Mouse (Mus musculus) liver, embryonic 15.5 days (tissue): ENCODE results near the gene Lsm2. TPM values are rescaled to one million over a fixed set of nuclear protein-coding genes. Genes with fewer than 3 reads are reported as not detected.
"Not testable (repeated sequence)": the region's sequence is repeated elsewhere in the genome, so short reads cannot be mapped to it uniquely, and the experiment has no call there.

Experiments used
- ATAC-seq: fragments of 200-750 bp; cut with Nextera tagmentation; 2 replicates; pipeline ENCODE4 v1.8.0; 2017; ENCODE audit warnings: moderate number of reproducible peaks, mild to moderate bottlenecking, moderate library complexity; ENCODE audit not compliant: insufficient read depth
- H3K27ac ChIP-seq: fragments of 300-500 bp; sonication (generic); replicated peaks from 2 replicates; pipeline ENCODE4 v1.5.1; 2015; ENCODE audit warnings: mild to moderate bottlenecking, inconsistent platforms
- H3K27me3 ChIP-seq: fragments of 300-500 bp; sonication (generic); 2 replicates; pipeline ENCODE4 v1.6.1; 2015; ENCODE audit warnings: mild to moderate bottlenecking, inconsistent platforms
- H3K36me3 ChIP-seq: fragments of 300-500 bp; sonication (generic); replicated peaks from 2 replicates; pipeline ENCODE4 v1.6.1; 2015; ENCODE audit warnings: moderate library complexity, mild to moderate bottlenecking, inconsistent platforms
- H3K4me1 ChIP-seq: fragments of 300-500 bp; sonication (generic); replicated peaks from 2 replicates; pipeline ENCODE4 v1.6.1; 2015; ENCODE audit warnings: inconsistent platforms
- H3K4me2 ChIP-seq: fragments of 300-500 bp; sonication (generic); 2 replicates; pipeline ENCODE4 v1.6.1; 2015; ENCODE audit warnings: moderate library complexity, mild to moderate bottlenecking, inconsistent platforms
- H3K4me3 ChIP-seq: fragments of 300-500 bp; sonication (generic); replicated peaks from 2 replicates; pipeline ENCODE4 v1.5.1; 2015; ENCODE audit warnings: mild to moderate bottlenecking, inconsistent platforms
- H3K9ac ChIP-seq: fragments of 300-500 bp; sonication (generic); 2 replicates; pipeline ENCODE4 v1.6.1; 2015; ENCODE audit warnings: moderate library complexity, mild to moderate bottlenecking, inconsistent platforms
- H3K9me3 ChIP-seq: fragments of 300-500 bp; sonication (generic); replicated peaks from 2 replicates; pipeline ENCODE4 v1.6.1; 2016; ENCODE audit warnings: inconsistent platforms
- WGBS: fragments of 180-500 bp; shearing (Covaris S2); methylation state at CpG from one replicate; pipeline ENCODE4 v1.1.7; 2015; ENCODE audit warnings: mixed read lengths; ENCODE audit not compliant: insufficient replicate concordance; 5-methylcytosine and 5-hydroxymethylcytosine counted together
- polyA plus RNA-seq: library from polyadenylated mRNA; unstranded; fragments of >200 nt; fragmentation: Nextera tagmentation; extraction: Ambion mirVana; gene quantifications from 2 replicates; pipeline ENCODE4 v1.2.1, GENCODE M21; 2015

Gene Lsm2
- polyA plus RNA-seq, 1 experiment from 2014 or later: 120 TPM

DNA sequence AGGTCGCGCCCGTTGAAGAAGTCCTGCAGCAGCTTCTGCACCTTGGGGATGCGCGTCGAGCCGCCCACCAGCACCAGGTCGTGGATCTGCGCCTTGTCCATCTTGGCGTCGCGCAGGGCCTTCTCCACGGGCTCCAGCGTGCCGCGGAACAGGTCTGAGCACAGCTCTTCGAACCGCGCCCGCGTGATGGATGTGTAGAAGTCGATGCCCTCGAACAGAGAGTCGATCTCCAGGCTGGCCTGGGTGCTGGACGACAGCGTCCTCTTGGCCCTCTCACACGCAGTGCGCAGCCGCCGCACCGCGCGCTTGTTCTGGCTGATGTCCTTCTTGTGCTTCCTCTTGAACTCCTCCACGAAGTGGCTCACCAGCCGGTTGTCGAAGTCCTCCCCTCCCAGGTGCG is 10.8 kb upstream of the Lsm2 start:
- H3K4me1 ChIP-seq, H3K9me3 ChIP-seq, H3K36me3 ChIP-seq, H3K4me3 ChIP-seq, H3K9ac ChIP-seq, ATAC-seq, H3K4me2 ChIP-seq, H3K27ac ChIP-seq: not testable (repeated sequence)
- WGBS: 28% methylated on average over 24 of the region's 37 CpGs
- H3K27me3 ChIP-seq: peaks cover 71% of the 10 kb centered on the region

DNA sequence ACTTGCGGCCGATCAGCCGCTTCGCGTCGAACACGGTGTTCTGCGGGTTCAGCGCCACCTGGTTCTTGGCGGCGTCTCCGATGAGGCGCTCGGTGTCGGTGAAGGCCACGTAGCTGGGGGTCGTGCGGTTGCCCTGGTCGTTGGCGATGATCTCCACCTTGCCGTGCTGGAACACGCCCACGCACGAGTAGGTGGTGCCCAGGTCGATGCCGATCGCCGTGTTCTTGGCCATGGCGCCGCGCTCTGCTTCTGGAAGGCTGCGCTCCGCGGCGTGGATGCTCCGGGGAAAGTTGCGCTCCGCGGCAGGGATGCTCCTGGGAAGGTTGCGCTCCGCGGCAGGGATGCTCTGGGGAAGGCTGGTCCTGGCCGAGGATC is 10.0 kb upstream of the Lsm2 start:
- not testable (repeated sequence) for H3K4me1 ChIP-seq, H3K27ac ChIP-seq, H3K36me3 ChIP-seq, H3K9me3 ChIP-seq, H3K9ac ChIP-seq
- ATAC-seq: peak; percentile 37; the same call in 1 of the 2 replicates
- WGBS: 1% methylated on average over 24 of the region's 43 CpGs
- Histone ChIP-seq H3K4me2 (peak overlapping the region; percentile 68), H3K4me3 (peak overlapping the region; percentile 41), H3K27me3 (peaks cover 64% of the 10 kb centered on the region)

DNA sequence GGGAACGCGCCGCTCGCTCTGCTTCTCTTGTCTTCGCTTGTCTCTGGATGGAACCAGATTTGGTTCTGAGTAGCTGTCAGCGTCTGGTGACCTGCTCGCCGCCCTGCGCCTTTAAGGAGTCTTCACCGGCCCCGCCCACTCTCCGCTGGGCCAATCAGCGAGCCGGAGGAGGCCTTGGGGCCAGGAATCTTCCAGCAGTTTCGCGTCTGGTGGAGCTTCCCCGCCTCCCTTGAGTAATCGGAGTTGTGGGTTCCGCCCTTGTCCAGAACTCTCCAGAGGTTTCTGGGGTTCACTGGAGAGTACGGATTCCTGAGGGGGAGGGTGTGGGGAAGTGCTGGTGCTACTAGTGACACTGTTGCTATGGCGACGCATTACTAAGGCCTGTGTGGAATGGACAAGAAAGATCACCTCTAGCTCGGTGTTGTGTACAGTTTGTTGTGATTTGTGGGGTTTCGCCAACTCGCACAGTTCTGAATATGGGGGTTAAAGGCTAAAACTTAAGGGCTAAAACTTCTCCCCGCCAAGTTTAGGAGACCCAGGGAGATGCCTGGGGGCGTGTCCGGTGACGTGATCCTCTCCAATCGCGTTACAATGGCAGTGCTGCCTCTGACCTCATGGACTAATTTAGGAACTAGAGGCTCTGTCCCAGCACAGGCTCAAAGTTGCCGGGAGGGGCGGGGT is 9.5 kb upstream of the Lsm2 start, which contains the start of the genes Hspa1a and Hspa1l:
Gene Hspa1a, minus strand, starts transcription at position 88 of the 681 bp plus-strand sequence.
Gene Hspa1l, plus strand, starts transcription at position 635 of the 681 bp plus-strand sequence.
- not testable (repeated sequence) for H3K9me3 ChIP-seq, H3K36me3 ChIP-seq, H3K4me1 ChIP-seq, H3K9ac ChIP-seq, H3K27ac ChIP-seq
- peak; percentile 83 for ATAC-seq
- peak within 1 kb of the TSS; percentile 68 for H3K4me2 ChIP-seq
- WGBS: under 1% methylated on average over 33 of the region's 33 CpGs
- H3K27me3 ChIP-seq: peaks cover 63% of the 10 kb centered on the region
- peak within 1 kb of the TSS; percentile 41 for H3K4me3 ChIP-seq

DNA sequence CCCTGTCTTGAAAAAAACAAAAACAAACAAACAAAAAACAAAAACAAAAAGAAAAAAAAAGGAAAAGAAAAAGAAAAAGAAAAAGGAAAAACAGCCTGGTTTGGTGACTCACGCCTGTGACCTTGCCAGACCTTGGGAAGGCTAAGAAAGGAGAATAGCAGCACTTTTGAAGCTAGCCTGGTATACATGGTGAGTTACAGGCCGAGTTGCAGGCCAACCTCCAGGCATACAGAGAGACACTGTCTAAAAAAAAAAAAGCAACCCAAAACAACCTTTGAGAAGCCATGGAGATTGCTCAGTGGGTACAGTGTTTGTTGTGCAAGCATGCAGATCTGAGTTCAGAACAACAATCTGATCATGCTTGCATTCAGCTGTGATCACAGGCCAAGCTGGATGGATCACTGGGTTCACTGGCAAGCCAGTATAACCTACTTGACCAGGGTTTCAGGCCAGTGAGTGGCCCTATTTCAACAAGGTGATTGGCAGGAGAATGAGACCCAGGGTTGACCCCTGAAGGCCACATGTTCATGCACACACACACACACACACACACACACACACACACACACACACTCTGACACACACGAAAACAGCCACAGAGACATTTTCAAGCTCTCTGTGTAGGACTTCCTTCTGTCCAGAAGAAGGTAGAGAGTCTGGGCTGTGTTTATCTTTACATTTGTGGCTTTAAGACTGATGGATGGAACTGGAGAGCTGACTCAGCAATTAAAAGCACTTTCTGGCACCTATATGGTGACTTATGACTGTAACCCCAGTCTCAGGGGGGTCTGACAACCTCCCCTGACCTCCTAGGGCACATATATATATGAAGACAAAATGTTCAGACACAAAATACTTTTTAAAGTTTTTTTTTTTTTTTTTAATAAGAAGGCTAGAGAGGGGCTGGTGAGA is 5.8 kb upstream of the Lsm2 start:
- no peaks in the 10 kb centered on the region for H3K9me3 ChIP-seq
- no peak for ATAC-seq
- H3K36me3 ChIP-seq: no peaks in the 10 kb centered on the region; the same call in 1 of the 2 replicates
- 50% methylated on average over 3 of the region's 3 CpGs for WGBS
- H3K27me3 ChIP-seq: peaks cover 28% of the 10 kb centered on the region
- no peak overlapping the region for H3K9ac ChIP-seq
- H3K4me2 ChIP-seq: no peak overlapping the region
- peaks cover 18% of the 10 kb centered on the region for H3K4me1 ChIP-seq
- H3K4me3 ChIP-seq: no peak overlapping the region
- no peak overlapping the region for H3K27ac ChIP-seq

DNA sequence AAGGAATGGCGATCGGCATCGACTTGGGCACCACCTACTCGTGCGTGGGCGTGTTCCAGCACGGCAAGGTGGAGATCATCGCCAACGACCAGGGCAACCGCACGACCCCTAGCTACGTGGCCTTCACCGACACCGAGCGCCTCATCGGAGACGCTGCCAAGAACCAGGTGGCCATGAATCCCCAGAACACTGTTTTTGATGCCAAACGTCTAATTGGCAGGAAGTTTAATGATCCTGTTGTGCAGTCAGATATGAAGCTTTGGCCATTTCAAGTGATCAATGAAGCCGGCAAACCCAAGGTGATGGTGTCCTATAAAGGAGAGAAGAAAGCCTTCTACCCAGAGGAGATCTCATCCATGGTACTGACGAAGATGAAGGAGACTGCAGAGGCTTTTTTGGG is 4.7 kb upstream of the Lsm2 start:
- Histone ChIP-seq H3K27ac (no peak overlapping the region), H3K4me3 (no peak overlapping the region), H3K36me3 (no peaks in the 10 kb centered on the region; the same call in 1 of the 2 replicates), H3K27me3 (peaks cover 21% of the 10 kb centered on the region), H3K9me3 (no peaks in the 10 kb centered on the region), H3K9ac (no peak overlapping the region), H3K4me1 (peaks cover 24% of the 10 kb centered on the region), H3K4me2 (no peak overlapping the region)
- 86% methylated on average over 20 of the region's 20 CpGs for WGBS
- no peak for ATAC-seq

DNA sequence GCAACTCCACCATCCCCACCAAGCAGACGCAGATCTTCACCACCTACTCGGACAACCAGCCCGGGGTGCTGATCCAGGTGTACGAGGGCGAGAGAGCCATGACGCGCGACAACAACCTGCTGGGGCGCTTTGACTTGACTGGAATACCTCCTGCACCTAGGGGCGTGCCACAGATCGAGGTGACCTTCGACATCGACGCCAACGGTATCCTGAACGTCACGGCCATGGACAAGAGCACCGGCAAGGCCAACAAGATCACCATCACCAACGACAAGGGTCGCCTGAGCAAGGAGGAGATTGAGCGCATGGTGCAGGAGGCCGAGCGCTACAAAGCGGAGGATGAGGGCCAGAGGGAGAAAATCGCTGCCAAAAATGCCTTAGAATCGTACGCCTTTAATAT is 3.4 kb upstream of the Lsm2 start:
- no peak for ATAC-seq
- Histone ChIP-seq H3K4me2 (no peak overlapping the region), H3K27ac (no peak overlapping the region), H3K27me3 (peaks cover 9% of the 10 kb centered on the region), H3K4me1 (peaks cover 27% of the 10 kb centered on the region), H3K36me3 (no peaks in the 10 kb centered on the region; the same call in 1 of the 2 replicates), H3K9me3 (no peaks in the 10 kb centered on the region), H3K4me3 (no peak overlapping the region), H3K9ac (no peak overlapping the region)
- 87% methylated on average over 27 of the region's 27 CpGs for WGBS

DNA sequence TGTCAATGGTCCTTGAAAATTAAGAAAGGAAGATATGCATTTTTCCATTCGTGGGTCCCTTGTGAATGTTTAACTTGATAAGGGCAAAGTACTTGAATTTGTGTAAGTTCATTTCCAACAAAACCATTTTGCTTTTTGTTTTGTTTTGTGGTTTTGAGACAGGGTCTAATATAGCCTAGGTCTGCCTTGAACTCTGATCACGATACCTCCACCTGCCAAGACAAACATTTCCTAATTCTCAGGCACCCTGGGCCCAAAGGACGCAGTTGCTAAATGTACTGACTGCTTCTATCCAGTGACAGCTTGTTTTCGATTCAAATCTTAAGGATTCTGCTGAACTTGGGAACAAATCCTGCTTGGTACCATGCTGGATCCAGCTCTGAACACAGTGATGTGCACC is 2.0 kb upstream of the Lsm2 start:
- no peaks in the 10 kb centered on the region for H3K9me3 ChIP-seq
- H3K9ac ChIP-seq: no peak overlapping the region
- H3K4me3 ChIP-seq: no peak overlapping the region
- H3K4me2 ChIP-seq: no peak overlapping the region
- 69% methylated on average over 4 of the region's 4 CpGs for WGBS
- peaks cover 39% of the 10 kb centered on the region for H3K4me1 ChIP-seq
- ATAC-seq: no peak
- H3K27ac ChIP-seq: no peak overlapping the region
- H3K36me3 ChIP-seq: peaks cover 1% of the 10 kb centered on the region
- no peaks in the 10 kb centered on the region for H3K27me3 ChIP-seq

DNA sequence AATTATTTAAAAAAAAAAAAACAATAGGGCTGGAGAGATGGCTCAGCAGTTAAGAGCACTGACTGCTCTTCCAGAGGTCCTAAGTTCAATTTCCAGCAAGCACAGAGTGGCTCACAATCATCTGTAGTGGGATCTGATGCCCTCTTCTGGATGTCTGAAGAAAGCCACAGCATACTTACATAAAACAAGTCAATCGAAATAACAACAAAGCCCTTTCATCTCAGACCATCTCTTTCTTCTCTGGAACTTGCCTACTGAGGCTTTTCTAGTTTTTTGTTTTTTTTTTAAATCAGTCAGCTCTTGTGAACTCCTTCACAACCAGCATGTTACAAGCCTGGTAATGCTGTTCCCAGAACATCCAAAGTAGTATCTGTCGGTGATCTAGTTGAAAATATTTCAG is 1.0 kb upstream of the Lsm2 start:
- H3K27ac ChIP-seq: peak overlapping the region; percentile 98
- H3K4me2 ChIP-seq: peak overlapping the region; percentile 80
- WGBS: 16% methylated on average over 2 of the region's 2 CpGs
- peaks cover 12% of the 10 kb centered on the region for H3K36me3 ChIP-seq
- no peak for ATAC-seq
- peak overlapping the region; percentile 88 for H3K9ac ChIP-seq
- H3K27me3 ChIP-seq: no peaks in the 10 kb centered on the region
- H3K4me3 ChIP-seq: peak overlapping the region; percentile 91
- H3K9me3 ChIP-seq: no peaks in the 10 kb centered on the region
- peaks cover 46% of the 10 kb centered on the region for H3K4me1 ChIP-seq

DNA sequence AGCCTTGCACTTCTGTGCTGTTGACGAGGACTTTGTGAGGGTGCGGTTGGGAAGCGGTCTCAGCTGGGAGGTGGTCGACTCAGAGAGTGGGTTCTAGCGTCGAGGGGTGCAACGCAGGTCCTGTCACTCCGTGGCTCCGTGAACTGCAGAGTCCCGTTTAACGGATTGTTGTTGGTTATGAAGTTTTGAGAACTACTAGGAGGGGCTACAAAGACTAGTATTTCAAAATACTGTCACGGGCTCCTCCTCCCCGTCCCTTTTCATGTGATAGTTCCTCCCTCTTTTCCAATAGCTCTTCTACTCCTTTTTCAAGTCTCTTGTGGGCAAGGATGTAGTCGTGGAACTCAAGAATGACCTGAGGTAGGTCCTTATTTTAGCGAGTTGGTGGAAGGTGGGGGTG is 666 bp downstream of the Lsm2 start:
- peak; percentile 32 for ATAC-seq
- WGBS: 0% methylated on average over 15 of the region's 15 CpGs
- H3K4me1 ChIP-seq: peaks cover 46% of the 10 kb centered on the region
- peaks cover 24% of the 10 kb centered on the region for H3K36me3 ChIP-seq
- H3K4me2 ChIP-seq: peak overlapping the region; percentile 80
- H3K9ac ChIP-seq: peak overlapping the region; percentile 88
- H3K27me3 ChIP-seq: no peaks in the 10 kb centered on the region
- peak overlapping the region; percentile 91 for H3K4me3 ChIP-seq
- H3K9me3 ChIP-seq: no peaks in the 10 kb centered on the region
- peak overlapping the region; percentile 98 for H3K27ac ChIP-seq

DNA sequence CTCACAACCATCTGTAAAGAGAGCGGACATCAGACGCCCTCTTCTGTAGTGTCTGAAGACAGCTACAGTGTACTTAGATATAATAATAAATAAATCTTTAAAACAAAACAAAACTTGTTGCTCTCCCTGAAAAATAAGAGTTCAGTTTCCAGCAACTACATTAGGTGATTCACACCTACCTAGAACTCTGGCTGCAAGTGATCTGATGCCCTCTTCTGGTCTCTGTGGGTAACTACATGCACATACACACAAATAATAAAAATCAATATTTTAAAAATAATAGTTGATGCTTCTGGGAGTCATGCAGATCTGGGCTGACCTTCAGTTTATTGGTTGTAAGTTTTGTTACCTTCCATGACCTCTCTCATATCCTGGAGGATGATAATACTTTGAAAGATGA is 2.6 kb downstream of the Lsm2 start:
- ATAC-seq: no peak
- Histone ChIP-seq H3K4me3 (no peak overlapping the region), H3K27me3 (no peaks in the 10 kb centered on the region), H3K36me3 (peaks cover 35% of the 10 kb centered on the region), H3K9ac (no peak overlapping the region), H3K9me3 (no peaks in the 10 kb centered on the region), H3K27ac (no peak overlapping the region), H3K4me1 (peaks cover 46% of the 10 kb centered on the region), H3K4me2 (no peak overlapping the region)
- 60% methylated on average over 2 of the region's 2 CpGs for WGBS

DNA sequence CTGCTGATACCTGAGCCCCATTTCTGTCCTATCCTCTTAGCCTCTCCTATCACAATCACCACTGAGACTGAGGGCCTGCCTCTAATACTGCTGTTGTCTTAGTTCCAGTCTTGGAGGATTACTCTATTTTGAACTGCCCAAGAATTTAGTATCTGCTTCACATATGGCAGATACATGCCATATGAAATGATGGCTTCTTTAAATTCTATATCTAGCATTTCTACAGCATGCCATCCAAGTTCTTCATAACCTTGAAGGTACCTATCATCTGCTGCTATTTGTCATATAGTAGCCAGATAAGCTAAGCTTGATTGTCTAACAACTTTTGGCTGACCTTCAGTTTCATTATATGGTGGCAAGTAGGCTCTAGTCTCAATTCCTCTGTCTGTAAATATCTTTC is 13.1 kb downstream of the Lsm2 start:
- no peak overlapping the region for H3K9ac ChIP-seq
- ATAC-seq: no peak
- no peak overlapping the region for H3K4me2 ChIP-seq
- H3K27me3 ChIP-seq: no peaks in the 10 kb centered on the region
- H3K4me1 ChIP-seq: peaks cover 38% of the 10 kb centered on the region
- no peak overlapping the region for H3K4me3 ChIP-seq
- H3K36me3 ChIP-seq: peaks cover 53% of the 10 kb centered on the region
- no peaks in the 10 kb centered on the region for H3K9me3 ChIP-seq
- H3K27ac ChIP-seq: 0 out of 2 replicates have a peak overlapping the region, but pooled peaks have one; percentile 7
